Mouse (Mus musculus) testis, postnatal 14 days (tissue): ENCODE measurements around the gene Rap1b.
A peak's percentile ranks its signal among the peaks of the same experiment; 100 is the strongest.

Experiments used
- DNase-seq: peaks from one replicate; pipeline ENCODE4 v3.0.0; 2021; ENCODE audit warnings: low spot score

The Rap1b gene

GRCm38 (mm10) chr10:117818600-117818999, 27.2 kb downstream of the Rap1b start:
- no peak for DNase-seq

- DNase-seq = no peak
Measured at GRCm38 (mm10) chr10:117816721-117817120, 29.1 kb downstream of the Rap1b start.

GRCm38 (mm10) chr10:117812501-117812900, 33.3 kb downstream of the Rap1b start:
- DNase-seq = no peak

- no peak for DNase-seq
Measured at GRCm38 (mm10) chr10:117811555-117811954, 34.3 kb downstream of the Rap1b start.

- DNase-seq = no peak
Measured at GRCm38 (mm10) chr10:117810506-117810905, 35.3 kb downstream of the Rap1b start.

GRCm38 (mm10) chr10:117808068-117808467, 37.8 kb downstream of the Rap1b start:
- no peak for DNase-seq

GRCm38 (mm10) chr10:117805919-117806318, 39.9 kb downstream of the Rap1b start:
- no peak for DNase-seq

GRCm38 (mm10) chr10:117803870-117804850, 41.7 kb downstream of the Rap1b start:
- no peak for DNase-seq

- DNase-seq = no peak
Measured at GRCm38 (mm10) chr10:117801886-117802285, 43.9 kb downstream of the Rap1b start.

- no peak for DNase-seq
Measured at GRCm38 (mm10) chr10:117799806-117800205, 46.0 kb downstream of the Rap1b start.

GRCm38 (mm10) chr10:117798436-117799035, 47.3 kb downstream of the Rap1b start:
- DNase-seq = no peak

- DNase-seq = no peak
Measured at GRCm38 (mm10) chr10:117797684-117798083, 48.2 kb downstream of the Rap1b start.

GRCm38 (mm10) chr10:117797106-117797505, 48.7 kb downstream of the Rap1b start:
- no peak for DNase-seq

GRCm38 (mm10) chr10:117796181-117796580, 49.7 kb downstream of the Rap1b start:
- peak; percentile 66 for DNase-seq

GRCm38 (mm10) chr10:117795206-117795605, 50.6 kb downstream of the Rap1b start:
- DNase-seq = peak; percentile 51

- no peak for DNase-seq
Measured at GRCm38 (mm10) chr10:117793436-117794030, 52.3 kb downstream of the Rap1b start.

GRCm38 (mm10) chr10:117792141-117793091, 53.4 kb downstream of the Rap1b start, which contains the start of gene Nup107:
Gene Nup107 (minus strand): TSS chr10:117792705.
- peak; percentile 100 for DNase-seq

GRCm38 (mm10) chr10:117791171-117791470, 54.7 kb downstream of the Rap1b start:
- no peak for DNase-seq

GRCm38 (mm10) chr10:117790421-117791170, 55.2 kb downstream of the Rap1b start:
- no peak for DNase-seq

- no peak for DNase-seq
Measured at GRCm38 (mm10) chr10:117790011-117790410, 55.8 kb downstream of the Rap1b start.

- DNase-seq = no peak
Measured at GRCm38 (mm10) chr10:117784646-117785045, 61.2 kb downstream of the Rap1b start.
